Mouse (Mus musculus) forebrain, embryonic 11.5 days (tissue): Measurements from ENCODE around the gene Mfsd14a. TPM values are rescaled to one million over a fixed set of nuclear protein-coding genes. Genes with fewer than 3 reads are reported as not detected.

Source experiments
- ATAC-seq: fragments of 200-750 bp; cut with Nextera tagmentation; replicated peaks from 2 replicates; pipeline ENCODE4 v1.8.0; 2017; ENCODE audit warnings: moderate TSS enrichment; ENCODE audit not compliant: low FRiP score
- DNase-seq: peaks from one replicate; pipeline ENCODE4 v3.0.0-alpha.2; 2017; ENCODE audit warnings: low spot score
- H3K27ac ChIP-seq: fragments of 300-500 bp; sonication (generic); 2 replicates; pipeline ENCODE4 v1.5.1; 2014; ENCODE audit warnings: low read depth, low read length
- H3K27me3 ChIP-seq: fragments of 300-500 bp; sonication (generic); 2 replicates; pipeline ENCODE4 v1.6.1; 2014; ENCODE audit warnings: mild to moderate bottlenecking, low read length, mixed read lengths; ENCODE audit not compliant: control insufficient read depth, insufficient read depth
- H3K36me3 ChIP-seq: fragments of 300-500 bp; sonication (generic); 2 replicates; pipeline ENCODE4 v1.6.1; 2014; ENCODE audit warnings: mild to moderate bottlenecking, low read length, moderate library complexity, mixed read lengths; ENCODE audit not compliant: control insufficient read depth, insufficient read depth
- H3K4me1 ChIP-seq: fragments of 300-500 bp; sonication (generic); replicated peaks from 2 replicates; pipeline ENCODE4 v1.6.1; 2014; ENCODE audit warnings: low read length, mixed read lengths; ENCODE audit not compliant: control insufficient read depth, insufficient read depth
- H3K4me2 ChIP-seq: fragments of 300-500 bp; sonication (generic); 2 replicates; pipeline ENCODE4 v1.6.1; 2014; ENCODE audit warnings: low read depth, mild to moderate bottlenecking, low read length, moderate library complexity, mixed read lengths; ENCODE audit not compliant: severe bottlenecking
- H3K4me3 ChIP-seq: fragments of 300-500 bp; sonication (generic); 2 replicates; pipeline ENCODE4 v1.5.1; 2014; ENCODE audit warnings: low read depth, low read length
- H3K9ac ChIP-seq: fragments of 300-500 bp; sonication (generic); 2 replicates; pipeline ENCODE4 v1.6.1; 2014; ENCODE audit warnings: low read length
- H3K9me3 ChIP-seq: fragments of 300-500 bp; sonication (generic); 2 replicates; pipeline ENCODE4 v1.6.1; 2016; ENCODE audit warnings: low read length, mixed read lengths; ENCODE audit not compliant: control insufficient read depth
- WGBS: fragments of 180-500 bp; shearing (Covaris S2); extraction: QIAGEN DNeasy Blood & Tissue Kit; methylation state at CpG from one replicate; pipeline ENCODE4 v1.1.7; 2014; 5-methylcytosine and 5-hydroxymethylcytosine counted together
- polyA plus RNA-seq: library from polyadenylated mRNA; unstranded; fragments of >200 nt; fragmentation: Nextera tagmentation; extraction: Ambion mirVana; gene quantifications from 2 replicates; pipeline ENCODE4 v1.2.1, GENCODE M21; 2014

Gene Mfsd14a
- polyA plus RNA-seq, 1 experiment from 2014 or later, result 88.1 TPM

DNA sequence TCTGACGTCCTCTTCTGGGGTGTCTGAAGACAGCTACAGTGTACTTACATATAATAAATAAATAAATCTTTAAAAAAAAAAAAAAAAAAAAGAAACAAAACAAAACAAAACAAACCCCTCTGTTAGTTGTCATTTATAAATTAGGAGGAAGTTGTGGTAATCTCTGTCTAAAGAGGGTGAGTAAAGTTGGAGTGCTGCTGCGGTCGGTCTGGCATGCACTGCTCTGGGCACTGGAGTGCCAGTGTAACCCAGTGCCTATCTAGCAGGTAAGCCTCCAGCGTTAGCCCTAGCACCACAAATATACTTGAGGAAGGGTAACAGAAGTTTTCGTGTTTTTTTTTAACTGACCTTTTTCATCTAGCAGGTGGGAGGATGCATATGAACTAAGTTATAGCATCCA is 61.5 kb downstream of the Mfsd14a start:
- H3K27me3 ChIP-seq, result no peaks in the 10 kb centered on the region
- H3K4me3 ChIP-seq, result no peak overlapping the region
- no peaks in the 10 kb centered on the region for H3K9me3 ChIP-seq
- H3K36me3 ChIP-seq, result no peaks in the 10 kb centered on the region
- no peak for DNase-seq
- H3K9ac ChIP-seq, result no peak overlapping the region
- H3K4me1 ChIP-seq, result no peaks in the 10 kb centered on the region
- no peak overlapping the region for H3K27ac ChIP-seq
- no peak for ATAC-seq
- H3K4me2 ChIP-seq, result no peak overlapping the region
- WGBS, result 93% methylated on average over 5 of the region's 5 CpGs

DNA sequence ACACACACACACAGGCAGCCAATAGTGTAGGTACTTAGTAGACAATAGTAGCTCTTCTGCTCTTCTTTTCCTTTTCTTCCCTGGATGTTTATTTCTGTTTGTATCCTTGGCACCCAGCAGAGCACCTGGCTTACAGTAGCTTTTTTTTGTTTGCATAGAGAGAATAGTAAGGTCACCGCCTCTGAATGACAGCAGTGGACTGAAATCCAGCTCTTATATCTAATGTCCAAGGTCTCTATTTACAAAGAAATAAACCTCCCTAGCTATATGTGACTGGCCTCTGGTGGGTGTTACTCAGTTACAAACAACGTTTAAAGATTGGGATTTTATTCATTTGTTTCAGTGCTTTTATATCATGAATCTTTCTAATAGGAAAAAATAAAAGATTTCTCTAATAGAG is 62.8 kb downstream of the Mfsd14a start:
- Histone ChIP-seq H3K9ac (no peak overlapping the region), H3K36me3 (no peaks in the 10 kb centered on the region), H3K4me2 (no peak overlapping the region), H3K4me3 (no peak overlapping the region), H3K27me3 (no peaks in the 10 kb centered on the region), H3K4me1 (no peaks in the 10 kb centered on the region), H3K9me3 (no peaks in the 10 kb centered on the region), H3K27ac (no peak overlapping the region)
- DNase-seq, result no peak
- WGBS, result 91% methylated on average over 2 of the region's 2 CpGs
- no peak for ATAC-seq

DNA sequence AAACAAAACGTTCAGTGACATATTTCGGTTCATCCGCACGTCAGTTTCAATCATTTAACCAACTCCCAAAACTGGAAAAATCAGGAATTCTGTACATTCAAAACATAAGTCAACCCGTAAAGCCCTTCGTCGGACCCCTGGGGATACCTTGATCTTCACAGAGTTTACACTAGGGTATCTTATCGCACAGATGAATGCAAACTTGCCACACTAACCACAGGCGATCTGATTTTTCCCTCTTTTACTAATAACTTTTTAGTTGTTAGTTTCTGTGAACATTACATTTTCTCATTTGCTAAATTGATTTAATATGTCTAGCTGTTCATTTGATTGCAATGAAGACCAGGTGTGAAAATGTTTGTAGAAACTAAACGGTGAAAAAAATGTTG is 66.9 kb downstream of the Mfsd14a start:
- no peaks in the 10 kb centered on the region for H3K9me3 ChIP-seq
- H3K36me3 ChIP-seq, result no peaks in the 10 kb centered on the region
- no peaks in the 10 kb centered on the region for H3K4me1 ChIP-seq
- H3K4me3 ChIP-seq, result peak overlapping the region; percentile 82
- no peak overlapping the region for H3K27ac ChIP-seq
- WGBS, result 11% methylated on average over 10 of the region's 10 CpGs
- DNase-seq, result no peak
- peak overlapping the region; percentile 87 for H3K9ac ChIP-seq
- no peak for ATAC-seq
- no peaks in the 10 kb centered on the region for H3K27me3 ChIP-seq
- peak overlapping the region; percentile 44 for H3K4me2 ChIP-seq

DNA sequence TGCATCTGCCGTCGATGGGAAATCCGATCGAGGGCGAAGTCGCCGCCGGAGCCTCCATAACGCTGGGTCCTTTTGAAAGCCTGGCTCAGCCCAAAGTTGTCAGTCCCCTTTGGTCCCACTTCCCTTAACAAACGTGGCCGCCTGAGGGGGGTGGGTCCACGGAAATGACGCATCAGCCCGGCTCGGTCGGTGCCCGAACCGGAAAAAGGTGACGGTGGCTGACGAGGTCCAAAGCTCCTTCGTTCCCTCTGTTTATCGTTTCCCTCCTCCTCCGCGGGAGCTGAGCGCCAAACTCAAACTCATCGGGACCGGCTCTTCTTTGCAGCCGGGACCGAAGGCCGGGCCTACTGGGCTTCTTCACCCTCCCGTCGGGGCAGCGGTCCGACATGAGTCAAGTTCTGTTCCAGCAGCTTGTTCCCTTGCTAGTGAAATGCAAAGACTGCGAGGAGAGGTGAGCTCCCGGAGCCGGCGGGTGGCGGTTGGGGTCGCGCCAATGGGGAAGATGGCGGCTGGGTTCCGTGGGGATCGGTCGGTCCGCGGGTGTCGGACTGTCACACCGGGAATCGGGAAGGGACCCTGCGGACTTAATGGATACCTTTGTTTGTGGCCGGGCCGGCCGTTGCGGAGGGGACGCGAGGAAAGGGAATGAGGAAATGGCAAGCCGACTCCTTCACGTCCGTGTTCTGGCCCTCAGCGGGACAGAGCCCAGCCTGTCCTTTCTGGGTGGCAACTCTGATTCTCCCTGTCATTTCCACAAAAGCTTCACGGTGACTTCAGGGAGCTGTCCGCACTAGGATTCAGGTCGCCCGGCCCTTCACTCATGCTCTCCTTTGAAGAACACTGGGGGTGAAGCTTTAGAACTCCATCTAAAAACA is 67.5 kb downstream of the Mfsd14a start, which contains the start of gene Sass6:
TSS of gene Sass6 (plus strand) at position 255 of the 875 bp plus-strand sequence.
- peak within 1 kb of the TSS; percentile 74 for H3K27ac ChIP-seq
- DNase-seq, result peak; percentile 98
- no peaks in the 10 kb centered on the region for H3K9me3 ChIP-seq
- peak; percentile 97 for ATAC-seq
- H3K4me2 ChIP-seq, result peak within 1 kb of the TSS; percentile 48
- peaks cover 3% of the 10 kb centered on the region; the same call in 1 of the 2 replicates for H3K36me3 ChIP-seq
- peak within 1 kb of the TSS; percentile 87 for H3K9ac ChIP-seq
- peak within 1 kb of the TSS; percentile 82 for H3K4me3 ChIP-seq
- H3K4me1 ChIP-seq, result no peaks in the 10 kb centered on the region
- no peaks in the 10 kb centered on the region for H3K27me3 ChIP-seq
- under 1% methylated on average over 65 of the region's 65 CpGs for WGBS

DNA sequence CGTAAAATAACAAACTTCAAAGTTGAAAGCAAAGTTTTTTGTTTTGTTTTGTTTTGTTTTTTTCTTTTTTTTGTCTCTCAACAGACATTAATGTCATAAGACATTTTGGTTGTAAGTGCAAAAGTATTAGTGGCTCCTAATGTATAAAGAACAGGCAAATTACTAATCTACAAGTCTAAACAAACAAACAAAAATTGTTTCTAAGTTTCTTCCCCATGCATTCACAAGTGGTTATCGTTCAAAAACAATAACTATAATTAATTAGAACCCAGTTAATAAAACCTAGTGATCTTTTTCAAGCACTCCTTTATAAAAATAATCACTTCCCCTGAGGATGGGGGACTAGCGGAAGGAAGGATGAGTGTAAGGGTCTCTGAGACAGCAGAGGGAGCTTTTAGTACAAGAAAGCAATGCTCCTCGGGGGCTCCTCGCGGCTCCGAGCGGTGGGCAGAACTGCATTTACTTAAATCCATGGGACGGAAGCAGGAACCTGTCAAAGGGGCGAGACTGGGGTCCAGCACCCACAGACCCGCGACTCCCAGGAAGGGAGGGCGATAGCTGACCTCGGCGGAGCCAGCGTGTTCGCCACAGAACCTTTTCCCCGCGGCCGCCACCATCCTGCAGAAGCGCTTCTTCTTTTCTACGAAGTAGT is 68.3 kb downstream of the Mfsd14a start:
- no peaks in the 10 kb centered on the region for H3K4me1 ChIP-seq
- H3K9me3 ChIP-seq, result no peaks in the 10 kb centered on the region
- peak overlapping the region; percentile 74 for H3K27ac ChIP-seq
- DNase-seq, result no peak
- ATAC-seq, result peak; percentile 67
- 2% methylated on average over 22 of the region's 22 CpGs for WGBS
- no peaks in the 10 kb centered on the region for H3K27me3 ChIP-seq
- H3K4me2 ChIP-seq, result peak overlapping the region; percentile 48
- H3K36me3 ChIP-seq, result peaks cover 3% of the 10 kb centered on the region; the same call in 1 of the 2 replicates
- H3K4me3 ChIP-seq, result peak overlapping the region; percentile 82
- H3K9ac ChIP-seq, result peak overlapping the region; percentile 87

DNA sequence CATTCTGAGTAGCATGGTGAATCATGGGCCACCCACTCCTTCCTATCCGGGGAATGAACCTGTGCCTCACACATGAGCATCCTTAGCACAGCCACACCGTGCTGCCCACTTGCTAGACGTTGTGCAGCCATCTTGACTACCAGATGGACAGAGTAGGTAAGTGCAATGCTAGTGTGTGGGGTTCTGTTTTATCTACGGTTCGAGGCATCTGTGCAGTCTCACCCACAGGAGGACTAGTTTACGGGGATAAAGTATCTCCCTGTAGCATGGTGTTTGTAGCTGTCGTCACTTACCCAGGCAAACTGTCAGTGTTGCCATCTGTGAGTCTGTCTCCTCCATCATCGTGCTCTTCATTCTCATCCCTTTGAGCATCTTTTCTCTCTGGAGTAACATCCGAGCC is 80.3 kb downstream of the Mfsd14a start:
- Histone ChIP-seq H3K4me2 (no peak overlapping the region), H3K9ac (no peak overlapping the region), H3K4me1 (no peaks in the 10 kb centered on the region), H3K27me3 (no peaks in the 10 kb centered on the region), H3K27ac (no peak overlapping the region), H3K36me3 (peaks cover 7% of the 10 kb centered on the region; the same call in 1 of the 2 replicates), H3K4me3 (no peak overlapping the region), H3K9me3 (no peaks in the 10 kb centered on the region)
- no peak for ATAC-seq
- DNase-seq, result no peak
- WGBS, result 96% methylated on average over 9 of the region's 9 CpGs

Other genes starting within 250 kb of the Mfsd14a start
- 23.0 and 23.2 TPM in 2 replicates for gene Cdc14a, start 238.6 kb downstream of the Mfsd14a start, polyA plus RNA-seq
- gene Rtca, start 154.5 kb downstream of the Mfsd14a start, polyA plus RNA-seq, result 112 and 117 TPM in 2 replicates
- gene Dbt, start 149.6 kb downstream of the Mfsd14a start, polyA plus RNA-seq, result 13.5 and 14.4 TPM in 2 replicates
- 0.72 and 0.85 TPM in 2 replicates for gene Lrrc39, start 99.7 kb downstream of the Mfsd14a start, polyA plus RNA-seq
- 41.4 and 42.6 TPM in 2 replicates for gene Sass6, start 67.7 kb downstream of the Mfsd14a start, polyA plus RNA-seq
- gene Trmt13, start 48.1 kb downstream of the Mfsd14a start, polyA plus RNA-seq, result 28.6 and 29.0 TPM in 2 replicates
- not detected in 2 replicates for gene Gm43191, start 18.6 kb upstream of the Mfsd14a start, polyA plus RNA-seq
- 8.4 and 11.2 TPM in 2 replicates for gene Slc35a3, start 50.2 kb upstream of the Mfsd14a start, polyA plus RNA-seq
- gene Agl, start 145.5 kb upstream of the Mfsd14a start, polyA plus RNA-seq, result 14.9 and 17.4 TPM in 2 replicates
- 11.3 and 12.2 TPM in 2 replicates for gene Frrs1, start 196.8 kb upstream of the Mfsd14a start, polyA plus RNA-seq